Mouse (Mus musculus) spleen, postnatal 14 days (tissue): Measurements from ENCODE around the gene Bach2.

Source experiments
- DNase-seq, 2 experiments: peaks; one replicate each; pipeline ENCODE4 v3.0.0; 2021 to 2022; ENCODE audit warnings: low spot score in 2 of 2

The Bach2 gene

GRCm38 (mm10) chr4:32425641-32426040 lies 187.0 kb downstream of the Bach2 start:
- no peak for DNase-seq

DNA sequence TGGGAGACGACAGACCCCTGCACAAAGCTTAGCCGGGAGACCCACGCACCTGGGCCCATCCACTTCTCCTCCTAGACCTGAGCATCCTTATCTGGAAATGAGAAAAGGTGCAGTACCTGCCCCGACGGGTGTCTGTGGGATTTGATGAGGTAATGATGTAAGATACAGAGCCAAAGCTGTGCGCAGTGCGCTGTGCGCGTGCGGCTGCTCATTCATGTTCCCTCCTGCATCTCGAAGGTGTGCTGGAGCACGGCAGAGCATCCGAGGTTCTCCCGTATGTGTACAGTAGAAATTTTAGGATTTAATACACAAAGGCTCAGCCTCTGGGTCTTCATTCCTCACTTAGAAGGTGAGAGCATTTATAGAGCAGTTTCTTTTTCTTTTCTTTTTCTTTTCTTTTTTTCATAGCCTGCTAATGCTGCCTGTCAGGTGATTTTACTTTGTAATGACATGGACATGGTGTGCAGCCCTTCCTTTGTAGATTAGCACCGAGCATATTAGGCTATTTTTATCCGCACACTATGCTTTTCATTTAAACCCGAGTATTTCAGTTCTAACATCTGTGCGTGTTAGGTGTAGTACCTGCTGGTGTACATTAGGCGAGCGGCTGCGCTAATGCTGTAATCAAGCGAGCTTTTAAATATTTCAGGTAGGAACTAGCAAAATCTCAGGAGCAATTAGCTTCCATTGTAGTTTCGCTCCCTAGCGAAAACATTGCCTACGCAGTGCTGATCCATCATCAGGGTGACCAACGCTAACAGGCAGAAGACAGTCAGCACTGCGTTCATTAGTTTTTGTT lies 188.4 kb downstream of the Bach2 start:
- no peak for DNase-seq

- DNase-seq, result no peak
Measured at GRCm38 (mm10) chr4:32428738-32429137, 190.1 kb downstream of the Bach2 start.

GRCm38 (mm10) chr4:32430136-32430535 lies 191.5 kb downstream of the Bach2 start:
- no peak for DNase-seq

- no peak for DNase-seq
Measured at GRCm38 (mm10) chr4:32430981-32431380, 192.4 kb downstream of the Bach2 start.

GRCm38 (mm10) chr4:32432271-32432781 lies 193.7 kb downstream of the Bach2 start:
- no peak for DNase-seq

GRCm38 (mm10) chr4:32432945-32433344 lies 194.3 kb downstream of the Bach2 start:
- no peak for DNase-seq

- DNase-seq, result no peak
Measured at GRCm38 (mm10) chr4:32434612-32435011, 196.0 kb downstream of the Bach2 start.

GRCm38 (mm10) chr4:32439974-32440739 lies 201.6 kb downstream of the Bach2 start:
- DNase-seq, result no peak

DNA sequence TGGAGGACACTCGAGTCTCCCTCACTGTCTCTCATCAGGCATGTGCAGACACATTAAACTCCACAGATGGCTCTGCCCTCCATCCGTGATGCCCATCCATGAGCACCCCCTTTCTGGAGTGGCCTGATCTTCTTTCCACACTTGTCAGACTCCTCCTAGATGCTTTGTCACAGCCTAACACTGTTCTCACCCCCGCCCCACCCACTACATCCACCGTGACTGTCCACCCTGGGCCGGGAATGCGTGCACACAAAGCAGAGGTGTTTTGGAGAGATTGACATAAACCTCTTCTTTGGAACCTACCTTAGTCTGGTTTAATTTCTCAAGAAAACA lies 202.1 kb downstream of the Bach2 start:
- DNase-seq, result no peak

DNA sequence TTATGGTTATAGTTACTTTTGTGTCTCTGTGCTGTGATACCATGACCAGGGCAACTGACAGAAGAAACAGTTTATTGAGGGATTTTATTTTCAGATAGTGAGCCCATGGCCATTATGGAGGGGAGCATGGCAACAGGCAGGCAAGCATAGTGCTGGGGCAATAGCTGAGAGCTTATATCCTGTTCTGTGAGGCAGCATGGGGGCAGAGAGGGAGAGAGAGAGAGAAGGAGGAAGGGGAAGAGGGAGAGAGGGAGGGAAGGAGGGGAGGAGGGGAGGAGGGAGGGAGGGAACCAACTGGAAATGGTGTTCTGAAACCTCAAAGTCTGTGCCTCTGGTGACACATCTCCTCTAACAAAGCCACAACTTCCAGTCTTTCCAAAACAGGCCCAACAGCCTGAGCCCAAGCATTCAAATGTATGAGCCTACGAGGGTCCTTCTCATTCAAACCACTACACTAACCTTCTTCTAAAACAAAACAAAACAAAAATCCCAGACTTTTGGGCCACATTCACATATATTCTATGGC lies 206.1 kb downstream of the Bach2 start:
- no peak for DNase-seq

DNA sequence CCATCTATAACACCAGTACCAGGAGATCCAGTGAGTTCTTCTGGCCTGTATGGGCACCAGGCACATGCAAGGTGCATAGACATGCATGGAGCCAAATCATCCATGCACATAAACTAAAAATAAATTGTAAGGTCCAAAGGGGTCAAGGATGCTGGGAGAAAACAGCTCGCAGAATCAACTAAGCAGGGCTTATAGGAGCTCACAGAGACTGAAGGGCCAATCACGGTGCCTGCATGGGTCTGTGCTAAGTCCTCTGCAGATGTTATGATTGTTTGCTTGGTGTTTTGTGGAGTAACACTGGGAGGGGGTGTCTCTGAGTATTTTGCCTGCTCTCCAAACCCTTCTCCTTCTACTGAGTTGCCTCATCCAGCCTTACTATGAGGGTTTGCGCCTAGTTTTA lies 209.2 kb downstream of the Bach2 start:
- no peak for DNase-seq

DNA sequence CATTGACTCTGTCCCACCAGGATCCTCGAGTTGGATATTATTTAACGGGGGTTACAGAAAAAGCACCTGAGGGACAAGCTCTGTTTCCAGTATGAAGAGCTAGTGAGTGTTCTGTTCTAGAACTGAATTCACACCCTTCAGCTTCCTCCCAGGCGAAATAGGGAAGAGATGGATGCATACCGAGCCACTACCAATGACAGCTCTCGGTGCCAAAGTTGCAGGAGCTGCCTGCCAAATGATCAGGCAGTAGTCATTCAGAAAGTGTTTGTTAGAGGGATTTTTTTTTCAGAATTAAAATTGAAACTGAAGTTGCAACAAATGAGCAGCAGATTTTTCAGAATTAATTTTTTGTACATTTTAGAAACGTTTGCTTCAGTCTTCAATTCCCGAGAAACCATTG lies 223.4 kb downstream of the Bach2 start:
- DNase-seq, result no peak

DNA sequence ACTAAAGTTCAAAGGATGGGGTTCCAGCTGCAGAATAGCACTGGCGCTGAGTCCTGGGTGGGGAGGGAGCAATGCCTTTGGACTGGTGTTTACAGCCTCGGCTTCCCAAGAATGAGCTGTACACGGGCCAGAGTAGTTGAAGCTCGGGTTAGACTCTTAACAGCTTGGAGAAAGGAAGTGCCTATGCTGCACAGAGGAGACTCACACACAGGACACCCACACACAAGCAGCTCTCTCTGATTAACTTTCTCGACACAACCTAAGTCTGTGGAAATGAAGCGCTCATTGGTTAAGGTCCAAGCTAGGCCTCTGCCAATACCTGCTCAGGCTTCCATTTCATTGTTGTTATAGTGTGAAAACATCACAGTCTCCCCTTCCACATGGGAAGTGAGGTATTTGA lies 224.5 kb downstream of the Bach2 start:
- no peak for DNase-seq

DNA sequence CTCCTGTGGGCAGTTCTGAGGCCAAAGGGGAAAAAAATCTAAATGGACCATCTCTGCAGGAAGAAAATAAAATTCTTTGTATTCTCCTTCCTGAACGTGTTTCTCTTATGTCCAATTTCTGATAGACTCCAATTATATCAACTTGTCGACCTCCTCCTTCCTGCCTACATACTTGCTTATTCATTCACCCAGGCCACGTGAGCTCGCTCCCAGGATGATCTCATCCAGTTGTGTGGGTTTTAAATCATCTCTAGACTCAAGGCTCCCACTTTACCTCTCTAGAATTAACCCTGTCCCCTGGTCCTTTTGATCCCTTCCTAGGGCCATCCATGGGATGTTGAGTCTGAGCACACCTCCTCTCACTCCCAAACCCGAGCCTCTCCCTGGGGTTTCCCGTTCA lies 225.9 kb downstream of the Bach2 start:
- no peak for DNase-seq

DNA sequence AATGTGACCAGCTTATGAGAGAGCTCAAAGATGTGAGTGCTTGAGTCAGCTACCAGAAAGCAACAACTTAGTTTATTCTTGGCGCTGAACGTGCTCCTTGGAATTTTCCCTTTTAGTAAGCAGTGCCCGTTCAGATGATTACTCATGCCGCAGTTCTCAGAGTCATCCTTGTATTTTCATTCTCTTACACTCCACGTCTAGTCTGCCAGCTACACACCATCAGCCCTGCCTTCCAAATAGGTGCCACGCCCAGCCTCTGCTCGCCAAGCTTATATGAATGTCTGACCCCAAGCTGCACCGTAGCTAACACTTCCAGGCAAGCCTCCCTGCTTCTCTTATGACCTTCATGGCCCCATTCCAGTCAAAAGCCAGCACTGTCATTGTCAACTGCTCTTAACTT lies 227.4 kb downstream of the Bach2 start:
- no peak for DNase-seq

GRCm38 (mm10) chr4:32477977-32478660 lies 239.5 kb downstream of the Bach2 start:
- DNase-seq, result no peak

GRCm38 (mm10) chr4:32479231-32479630 lies 240.6 kb downstream of the Bach2 start:
- DNase-seq, result no peak

DNA sequence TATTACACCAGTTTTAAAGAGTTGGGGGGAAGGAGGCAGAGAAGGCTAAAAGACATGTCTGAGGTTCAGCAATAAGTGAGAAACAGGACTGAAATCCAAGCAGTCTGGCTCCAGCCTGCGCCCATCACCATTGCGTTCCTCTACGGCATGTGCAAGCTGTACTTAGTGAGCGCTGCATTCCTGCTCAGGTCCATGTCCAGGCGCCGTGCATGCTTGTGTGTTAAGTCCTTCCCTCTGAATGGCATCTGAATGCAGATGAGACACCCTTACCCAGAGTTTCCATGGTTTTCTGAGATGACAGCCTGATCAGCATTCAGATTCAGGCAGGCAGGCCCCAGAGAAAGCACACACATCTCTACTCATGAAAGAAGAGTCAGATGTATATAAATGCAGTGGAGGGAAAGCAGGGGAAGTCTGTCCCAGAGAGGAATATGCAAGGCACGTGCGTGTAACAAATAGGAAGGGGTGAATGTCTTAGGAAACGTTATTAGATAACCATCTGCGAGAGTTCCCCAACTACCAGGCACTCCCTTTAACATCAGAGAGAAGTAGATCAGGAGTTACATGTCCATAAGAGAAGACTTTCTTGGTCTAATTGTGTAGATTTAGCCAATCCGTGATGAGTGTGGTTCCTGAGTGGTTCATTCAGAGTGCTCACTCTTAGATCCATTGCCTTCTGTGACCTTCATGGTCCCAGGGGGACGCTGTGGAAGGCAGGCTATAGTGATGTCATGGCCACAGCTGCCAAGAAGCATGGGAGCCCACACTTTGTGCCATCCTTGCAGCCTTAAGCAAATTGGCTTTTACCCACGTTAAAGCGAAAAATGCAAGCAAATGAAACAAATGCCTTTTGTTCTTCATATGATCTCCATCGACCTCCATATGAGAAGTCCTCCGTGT lies 241.4 kb downstream of the Bach2 start:
- DNase-seq, result no peak

DNA sequence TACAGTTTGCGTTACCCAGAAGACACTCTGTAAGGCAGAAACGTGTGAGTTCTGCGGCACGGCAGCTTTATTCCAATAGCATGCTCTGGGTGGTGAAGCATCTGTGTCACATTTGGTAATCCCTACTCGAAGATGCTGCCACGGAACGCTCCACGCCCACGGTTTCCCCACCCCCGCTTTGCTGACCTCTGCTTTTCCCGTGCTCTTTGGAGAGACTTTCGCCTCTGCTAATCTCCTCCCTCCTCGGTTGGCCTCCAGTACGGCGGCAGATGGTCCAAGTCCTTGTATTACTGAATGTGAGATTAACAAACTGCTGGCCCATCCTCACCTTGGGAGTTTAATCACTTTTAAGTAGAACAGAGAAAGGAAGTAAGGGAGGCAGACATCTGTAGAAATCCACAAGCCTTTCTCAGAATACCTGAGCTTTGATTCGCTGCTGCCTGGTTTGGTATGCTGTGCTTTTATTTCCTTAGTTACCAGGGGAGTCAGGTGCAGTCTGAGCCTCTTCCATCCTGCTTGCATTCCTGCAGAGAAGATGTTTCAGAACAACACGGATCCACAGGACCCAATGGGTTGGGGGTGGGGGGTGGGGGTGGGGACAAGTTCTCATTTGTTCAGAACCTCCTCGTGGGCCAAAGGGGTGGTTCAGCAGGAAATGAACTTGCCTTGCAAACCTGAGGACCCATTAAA lies 242.9 kb downstream of the Bach2 start:
- no peak for DNase-seq

DNA sequence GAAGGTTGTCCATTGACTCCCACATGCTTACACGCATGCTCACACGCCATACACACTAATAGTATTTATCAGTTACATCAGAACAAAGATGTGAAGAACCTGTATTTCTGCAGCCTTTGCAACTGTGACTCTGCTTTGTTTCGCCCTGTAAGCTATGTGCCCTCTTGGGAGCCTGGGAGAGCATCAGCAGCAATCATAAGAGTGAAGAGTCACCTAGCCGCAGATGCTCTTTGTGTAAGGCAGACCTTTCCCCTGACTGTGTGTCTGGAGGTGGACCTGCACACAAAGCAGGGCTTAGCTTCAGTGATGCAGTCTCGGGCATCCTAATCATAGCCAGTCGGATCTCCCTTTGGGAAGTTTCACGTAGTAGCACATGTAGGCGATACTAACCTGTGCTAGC lies 243.5 kb downstream of the Bach2 start:
- no peak for DNase-seq
